Mouse (Mus musculus): ENCODE results near the gene Nipbl.
"Not testable (repeated sequence)": the region's sequence is repeated elsewhere in the genome, so short reads cannot be mapped to it uniquely, and the experiment has no call there.

Nipbl gene

DNA sequence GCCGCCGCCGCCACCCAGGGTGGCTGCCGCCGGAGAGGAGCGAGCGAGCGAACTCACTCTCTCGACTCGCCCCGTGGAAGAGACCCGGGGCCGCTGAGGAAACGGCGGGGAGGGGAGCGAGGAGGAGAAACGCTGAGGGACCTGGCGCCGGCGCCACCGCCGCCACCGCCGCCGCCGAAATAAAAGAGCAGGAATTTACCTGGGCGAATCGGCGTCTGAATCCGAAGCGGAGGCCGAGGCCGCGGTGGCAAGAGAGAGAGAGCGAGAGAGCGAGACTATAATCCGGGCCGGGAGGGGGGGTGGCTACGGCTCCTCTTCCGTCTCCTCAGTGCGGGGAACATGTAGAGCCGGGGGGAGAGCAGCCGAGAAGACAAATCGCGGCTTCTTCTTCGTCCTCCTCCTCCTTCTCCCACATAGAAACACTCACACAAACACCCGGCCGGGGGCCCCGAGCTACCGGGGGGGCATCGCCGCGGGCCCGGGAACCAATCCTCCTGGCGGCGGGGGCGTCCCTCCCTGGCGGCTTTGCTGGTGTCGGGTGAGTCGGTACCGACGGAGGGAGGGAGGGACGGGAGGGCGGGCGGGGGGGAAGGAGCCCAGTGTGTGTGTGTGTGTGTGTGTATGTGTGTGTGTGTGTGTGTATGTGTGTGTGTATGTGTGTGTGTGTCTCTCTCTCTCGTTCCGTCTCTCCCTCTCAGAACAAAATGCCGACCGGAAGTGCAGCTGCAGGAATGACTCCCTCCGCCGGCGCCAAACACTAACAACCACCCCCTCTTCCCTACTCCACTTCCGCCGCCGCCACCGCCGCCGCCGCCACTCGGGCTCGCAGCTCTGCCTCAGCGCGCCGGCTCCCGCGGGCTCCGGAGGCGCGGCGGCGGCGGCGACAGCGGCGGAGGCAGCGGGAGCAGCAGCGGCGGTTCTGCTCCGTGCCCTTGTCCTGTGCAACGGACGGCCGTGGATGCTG is at the start of gene Nipbl:
Nipbl (minus strand) TSS at position 538 of the 964 bp plus-strand sequence.
- DNase-seq: peak; percentile 92

DNA sequence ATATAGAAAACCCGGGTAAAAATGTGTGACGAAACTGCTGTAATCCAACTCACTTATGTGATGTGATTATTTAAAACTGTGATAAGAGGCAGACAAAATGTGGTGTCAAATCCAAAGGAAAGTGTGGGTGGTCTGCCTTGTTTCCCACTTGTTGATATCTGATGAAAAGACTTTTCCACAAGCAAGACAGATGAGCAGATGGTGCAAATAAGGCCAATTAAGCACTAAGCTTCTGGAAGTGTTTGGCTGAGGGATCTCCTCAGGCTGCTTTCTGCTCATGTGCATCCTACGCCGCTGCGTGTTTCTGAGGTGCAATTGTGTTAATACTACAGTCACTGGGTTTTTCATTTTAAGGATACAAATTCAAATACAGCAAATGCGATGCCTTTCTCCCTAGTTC is 41.0 kb upstream of the Nipbl start:
- DNase-seq: no peak

DNA sequence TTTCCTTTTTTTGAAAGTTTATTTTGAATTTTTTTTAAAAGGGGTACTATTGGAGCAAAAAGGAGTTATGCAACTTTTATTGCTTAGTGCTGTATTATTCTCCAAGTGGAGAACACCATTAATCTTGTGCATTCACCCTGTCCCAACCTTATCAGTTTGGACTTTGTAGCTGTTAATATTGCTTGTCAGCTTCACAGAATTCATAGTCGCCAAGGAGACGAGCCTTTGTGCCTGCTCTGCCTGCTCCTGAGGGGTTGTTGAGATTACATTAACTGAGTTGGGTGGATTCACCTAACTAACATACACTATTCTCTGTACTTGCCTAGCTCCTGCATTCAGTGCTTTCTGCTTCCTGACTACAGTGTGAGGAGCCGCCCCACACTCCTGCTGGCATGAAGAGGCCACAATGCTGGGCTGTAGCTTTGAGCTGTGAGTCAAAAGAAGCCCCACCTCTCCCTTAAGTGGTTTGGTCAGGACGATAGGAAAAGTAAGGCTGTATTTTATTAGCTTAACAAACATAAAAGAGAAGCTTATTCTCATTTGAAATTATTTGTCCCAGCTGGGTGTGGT is 24.8 kb upstream of the Nipbl start:
- no peak for DNase-seq

DNA sequence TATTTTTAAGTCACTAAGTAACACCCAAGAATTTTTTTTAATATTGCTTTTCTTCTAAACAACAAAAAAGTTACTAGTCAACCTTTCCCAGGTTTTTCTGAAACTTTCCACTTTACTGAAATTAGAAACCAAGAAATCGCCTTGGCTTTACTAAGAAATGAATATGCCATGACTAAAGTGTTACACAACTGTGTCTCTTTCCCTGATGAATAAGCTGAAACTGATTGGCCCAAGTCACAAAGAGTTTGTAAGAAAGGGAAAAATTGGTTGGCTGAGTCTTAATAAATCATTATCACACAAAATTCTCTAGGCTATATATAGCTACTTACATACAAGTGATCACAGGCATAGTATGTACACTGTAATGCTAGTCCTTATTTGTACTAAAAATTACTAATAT is 19.3 kb upstream of the Nipbl start:
- no peak for DNase-seq

DNA sequence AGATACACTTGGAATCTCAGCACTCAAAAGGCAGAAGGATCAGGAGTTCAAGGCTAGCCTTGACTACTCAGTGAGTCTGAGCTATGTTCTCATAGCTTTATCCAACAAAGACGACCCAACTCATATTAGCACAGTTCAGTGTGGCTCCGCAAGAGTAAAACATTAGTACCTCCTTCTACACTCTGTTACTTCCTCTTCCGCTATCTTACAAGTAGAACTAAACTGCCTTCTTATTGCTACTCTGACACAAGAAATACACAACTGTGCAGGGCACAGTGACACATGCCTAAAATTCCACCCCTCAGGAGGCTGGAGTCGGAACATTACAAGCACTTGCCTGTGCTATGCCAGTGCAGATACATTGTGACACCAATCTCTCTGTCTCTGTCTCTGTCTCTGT is 18.5 kb upstream of the Nipbl start:
- DNase-seq: no peak

DNA sequence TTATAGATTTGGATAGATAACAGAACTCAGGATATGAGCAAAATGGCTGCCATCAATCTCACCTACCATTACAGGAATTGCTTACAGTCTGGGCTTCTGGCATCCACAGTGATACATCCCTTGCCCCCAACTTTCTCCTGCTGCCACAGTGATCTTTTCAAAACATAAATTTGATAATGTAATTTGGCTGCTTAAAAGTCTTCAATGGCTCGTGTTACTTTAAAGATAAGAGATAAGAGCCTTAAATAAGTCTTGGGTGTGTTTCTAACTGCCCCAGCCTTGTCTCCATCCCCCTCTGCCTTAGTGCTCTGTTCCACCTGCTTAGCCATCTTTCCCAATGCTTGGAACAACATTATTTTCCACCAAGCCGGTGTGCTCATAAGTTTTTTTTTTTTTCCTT is 16.6 kb upstream of the Nipbl start:
- no peak for DNase-seq

DNA sequence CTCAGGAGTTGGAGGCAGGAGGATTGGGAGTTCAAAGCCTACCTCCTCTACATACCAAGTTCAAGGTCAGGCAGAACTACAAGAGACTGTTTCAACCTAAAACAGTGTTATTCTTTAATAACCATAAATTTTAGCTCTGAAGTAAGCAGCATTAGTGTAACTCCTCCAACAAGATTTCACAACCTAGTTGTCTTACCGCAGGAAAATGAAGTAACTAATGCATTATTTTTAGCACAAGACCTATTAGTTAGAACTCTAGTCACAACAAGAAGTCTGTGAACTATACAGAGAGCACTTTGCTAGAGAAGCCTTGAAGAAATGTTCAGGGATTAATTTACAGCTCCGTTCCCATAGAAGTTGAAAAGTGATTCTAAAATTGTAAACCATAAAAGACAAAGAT is 15.7 kb upstream of the Nipbl start:
- no peak for DNase-seq

DNA sequence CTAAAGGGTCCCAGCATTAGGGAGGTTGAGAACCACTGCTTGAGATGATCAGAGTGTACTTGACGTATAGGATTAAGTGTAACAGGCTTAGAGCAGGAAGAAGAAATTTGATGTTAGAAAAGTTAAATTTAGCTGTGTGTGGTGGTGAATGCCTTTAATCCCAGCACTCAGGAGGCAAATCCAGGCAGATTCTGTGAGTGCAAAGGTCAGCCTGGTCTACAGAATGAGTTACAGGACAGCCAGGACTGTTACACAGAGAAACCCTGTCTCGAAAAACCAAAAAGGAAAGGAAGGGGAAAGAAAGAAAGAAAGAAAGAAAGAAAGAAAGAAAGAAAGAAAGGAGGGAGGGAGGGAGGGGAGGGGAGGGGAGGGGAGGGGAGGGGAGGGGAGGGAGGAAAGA is 12.0 kb upstream of the Nipbl start:
- DNase-seq: not testable (repeated sequence)

DNA sequence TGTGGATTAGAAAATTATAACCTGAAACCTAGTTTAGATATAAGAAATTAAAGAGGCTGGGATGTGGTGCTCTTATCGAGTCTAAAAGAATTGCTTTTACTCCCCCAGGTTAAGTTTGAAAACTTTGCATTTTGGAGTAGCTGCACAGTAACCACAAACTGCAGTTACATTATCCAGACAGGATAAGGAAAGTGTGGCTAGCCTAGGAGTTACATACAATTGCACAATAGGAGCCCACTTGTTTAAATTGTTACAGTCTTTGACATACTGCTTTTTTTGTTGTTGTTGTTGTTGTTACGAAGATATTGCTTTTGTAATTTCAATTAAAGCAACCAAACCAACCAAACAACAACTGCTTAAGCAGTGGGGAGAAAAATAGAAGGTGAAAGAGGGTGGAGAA is 11.2 kb upstream of the Nipbl start:
- DNase-seq: no peak

DNA sequence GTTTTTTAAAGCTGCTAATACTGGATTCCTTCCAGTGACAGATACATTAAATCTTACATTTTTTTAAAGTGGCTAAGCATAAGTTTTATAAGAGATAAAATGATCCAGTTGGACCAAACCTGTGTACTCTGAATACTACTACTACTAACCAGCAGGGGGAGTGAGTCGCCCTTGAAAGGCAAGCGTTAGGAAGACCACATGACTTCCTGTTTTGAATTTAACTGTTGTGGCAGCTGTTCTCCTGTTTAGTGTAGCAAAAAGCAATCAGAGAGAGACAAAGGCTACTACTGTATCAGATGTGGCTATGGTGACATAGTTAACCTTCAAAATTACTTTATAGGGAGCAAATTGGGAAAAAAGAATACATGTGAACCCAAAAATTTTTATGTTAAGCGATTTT is 6.8 kb upstream of the Nipbl start:
- DNase-seq: peak; percentile 35

DNA sequence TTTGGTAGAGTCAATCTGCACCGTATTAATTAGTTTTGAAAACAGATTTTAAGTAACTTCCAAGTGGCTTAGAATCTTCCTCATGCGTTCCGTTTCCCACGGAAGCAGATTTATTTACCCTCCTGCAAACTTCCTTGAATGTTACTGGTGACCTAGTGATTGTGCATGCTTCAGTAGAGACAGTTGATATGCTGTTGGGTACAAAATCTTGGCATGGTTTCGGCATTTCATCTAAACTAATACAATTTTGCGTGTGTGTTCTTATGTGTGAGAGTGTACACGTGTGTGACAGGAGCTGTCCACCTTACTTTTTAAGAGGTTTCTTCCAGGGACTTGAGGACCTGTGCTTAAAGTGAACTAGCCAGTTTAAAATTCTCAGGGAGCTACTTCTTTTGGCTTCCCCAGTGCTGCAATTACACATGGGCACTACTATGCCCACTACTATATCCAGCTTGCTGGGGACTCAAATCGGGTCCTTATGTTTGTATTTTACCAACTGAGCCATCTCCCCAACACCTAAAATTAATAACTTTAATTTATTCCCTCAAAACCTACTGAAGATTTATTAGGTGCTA is 3.0 kb upstream of the Nipbl start:
- no peak for DNase-seq

DNA sequence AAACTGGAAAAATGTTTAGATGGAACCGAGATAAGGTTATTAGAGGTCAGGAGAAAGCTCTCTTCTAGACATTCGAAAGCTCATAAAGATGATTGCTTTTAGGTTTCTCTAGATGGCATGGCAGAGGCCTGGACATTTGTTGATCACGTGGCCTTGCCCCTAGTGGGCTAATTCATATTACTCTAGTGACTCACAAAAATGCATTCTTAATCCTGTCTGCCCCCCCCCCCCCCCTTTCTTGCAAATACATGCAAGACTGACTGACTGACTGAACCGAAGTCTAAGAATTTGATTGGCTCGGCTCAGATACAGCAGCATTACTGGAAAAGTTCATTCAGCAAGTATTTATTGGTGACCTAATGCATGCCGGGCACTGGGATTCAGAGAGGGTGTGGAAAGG is 2.2 kb upstream of the Nipbl start:
- peak; percentile 49 for DNase-seq

DNA sequence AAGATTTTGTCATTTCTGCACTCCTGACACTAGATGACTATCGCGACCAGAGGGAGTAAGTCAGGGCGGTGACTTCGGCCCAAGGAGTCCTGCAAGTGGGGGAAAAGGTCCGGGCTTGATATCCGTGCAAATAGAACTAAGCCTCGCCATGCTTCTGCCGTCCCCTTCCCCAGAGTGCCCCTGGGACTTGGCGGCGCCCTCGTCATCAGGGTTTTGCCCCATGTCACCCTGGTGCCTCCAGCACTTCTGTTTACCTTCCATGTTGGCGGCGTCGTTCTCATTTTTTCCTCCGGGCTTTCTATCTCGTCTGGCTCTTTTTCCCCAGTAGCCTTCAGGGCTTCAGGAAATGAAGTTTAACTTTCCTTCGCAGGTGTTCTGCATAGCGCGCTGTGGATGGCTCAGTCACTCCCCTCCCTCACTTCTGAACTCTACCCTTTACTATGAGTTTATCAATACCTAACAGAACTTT is 1.7 kb upstream of the Nipbl start:
- DNase-seq: peak; percentile 59

DNA sequence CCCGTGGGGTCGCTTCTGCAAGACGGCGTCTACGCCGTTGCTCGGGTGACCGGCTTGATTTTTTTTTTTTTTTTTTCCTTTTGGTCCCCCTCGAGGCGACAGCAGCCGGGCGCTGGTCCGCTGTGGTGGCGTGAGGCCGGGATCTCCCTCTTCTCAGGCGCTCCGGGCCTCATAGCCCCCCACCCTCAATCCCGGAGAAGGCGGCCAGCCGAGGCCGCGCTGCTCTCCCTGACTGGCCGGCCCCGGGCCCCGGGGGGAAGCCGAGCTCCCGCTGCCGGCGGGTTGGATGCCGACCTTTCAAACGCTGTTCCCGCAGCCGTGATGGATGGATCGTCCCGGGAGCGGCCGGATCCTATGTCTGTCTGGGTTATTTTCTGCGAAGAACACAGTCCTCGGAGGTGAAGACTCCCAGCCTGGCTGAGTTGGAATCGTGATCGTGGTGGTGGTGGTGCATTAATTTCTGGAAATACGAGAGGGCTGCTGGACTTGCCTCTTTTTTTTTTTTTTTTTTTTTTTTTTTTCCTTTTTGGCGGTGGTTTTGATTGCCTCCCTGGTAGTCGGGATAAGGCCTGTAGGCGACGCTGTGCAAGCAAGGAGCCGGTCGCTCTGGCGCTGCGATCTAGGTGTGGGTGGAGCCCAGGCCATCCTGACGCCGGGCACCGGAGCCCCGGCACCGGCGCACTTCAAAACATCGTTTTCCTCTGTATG is 781 bp upstream of the Nipbl start:
- peak; percentile 92 for DNase-seq

DNA sequence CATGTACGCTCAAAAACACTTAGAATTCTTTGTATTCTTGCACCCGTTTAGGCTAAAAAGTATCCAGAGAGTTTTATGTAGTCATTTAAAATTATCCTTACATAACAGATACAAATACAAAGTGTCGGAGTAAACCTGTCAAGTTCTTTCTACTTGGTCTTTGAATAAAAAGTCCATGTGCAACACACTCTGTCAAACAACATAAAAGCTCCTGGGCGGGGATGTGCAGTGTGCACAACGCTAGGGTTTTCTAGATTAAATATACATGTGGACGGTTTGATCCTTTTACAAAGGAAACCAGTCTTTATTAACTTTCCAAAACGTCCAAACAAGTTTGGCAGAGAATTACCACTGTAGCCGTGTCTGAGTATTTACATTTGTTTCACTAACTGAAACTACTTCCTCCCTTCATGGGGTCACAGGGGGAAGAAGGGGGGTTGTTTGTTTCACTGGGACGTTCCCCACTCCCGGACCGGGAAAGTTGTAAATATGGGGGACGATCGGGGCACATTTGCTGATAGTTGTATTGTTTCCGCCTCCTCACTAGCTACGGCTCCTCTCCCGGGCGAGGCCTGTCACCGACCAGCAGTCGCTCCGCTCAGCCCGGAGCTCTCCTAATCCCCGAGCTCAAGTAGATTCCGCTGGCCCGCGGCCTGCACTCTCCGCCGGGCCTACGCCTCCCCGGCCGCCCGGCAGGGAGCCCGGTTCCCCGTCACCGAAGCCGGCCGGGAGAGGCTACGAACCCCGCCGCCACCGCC is 916 bp downstream of the Nipbl start:
- DNase-seq: peak; percentile 79

DNA sequence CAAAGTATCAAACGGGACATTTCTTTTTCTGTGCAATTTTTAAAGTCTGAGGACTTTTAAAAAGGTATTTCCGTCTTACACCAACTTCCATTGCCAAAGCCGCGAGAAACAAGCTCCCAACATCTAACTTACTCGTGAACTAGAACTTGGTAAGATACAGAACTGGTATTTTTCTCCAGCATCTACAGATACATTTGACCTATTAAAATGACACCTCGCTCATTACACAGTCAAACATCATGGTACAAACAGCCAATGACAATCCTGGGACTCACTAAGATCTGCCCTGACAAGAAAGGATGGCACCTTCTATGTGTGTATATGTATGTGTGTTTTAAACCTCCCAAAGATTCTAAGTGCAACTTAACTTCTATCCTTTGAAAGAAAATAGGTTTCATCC is 1.5 kb downstream of the Nipbl start:
- DNase-seq: no peak

DNA sequence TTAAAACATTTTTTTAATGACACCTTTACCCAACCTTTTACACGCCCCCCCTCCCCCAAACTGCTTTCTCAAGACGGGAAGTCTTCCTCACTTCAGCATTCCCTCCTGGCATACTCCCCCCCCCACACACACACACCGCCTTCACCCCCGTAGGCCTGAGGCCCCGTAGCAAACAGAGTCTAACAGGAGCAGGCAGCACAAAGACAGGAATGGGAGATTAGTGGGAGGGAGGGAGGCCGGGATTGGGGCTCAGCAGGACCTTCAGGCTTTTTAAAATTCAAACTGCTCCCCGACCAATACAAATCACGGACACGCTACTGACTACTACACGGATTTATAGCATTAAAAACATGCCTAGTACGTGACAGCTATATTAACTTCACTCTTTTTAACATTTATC is 2.1 kb downstream of the Nipbl start:
- DNase-seq: peak; percentile 57

DNA sequence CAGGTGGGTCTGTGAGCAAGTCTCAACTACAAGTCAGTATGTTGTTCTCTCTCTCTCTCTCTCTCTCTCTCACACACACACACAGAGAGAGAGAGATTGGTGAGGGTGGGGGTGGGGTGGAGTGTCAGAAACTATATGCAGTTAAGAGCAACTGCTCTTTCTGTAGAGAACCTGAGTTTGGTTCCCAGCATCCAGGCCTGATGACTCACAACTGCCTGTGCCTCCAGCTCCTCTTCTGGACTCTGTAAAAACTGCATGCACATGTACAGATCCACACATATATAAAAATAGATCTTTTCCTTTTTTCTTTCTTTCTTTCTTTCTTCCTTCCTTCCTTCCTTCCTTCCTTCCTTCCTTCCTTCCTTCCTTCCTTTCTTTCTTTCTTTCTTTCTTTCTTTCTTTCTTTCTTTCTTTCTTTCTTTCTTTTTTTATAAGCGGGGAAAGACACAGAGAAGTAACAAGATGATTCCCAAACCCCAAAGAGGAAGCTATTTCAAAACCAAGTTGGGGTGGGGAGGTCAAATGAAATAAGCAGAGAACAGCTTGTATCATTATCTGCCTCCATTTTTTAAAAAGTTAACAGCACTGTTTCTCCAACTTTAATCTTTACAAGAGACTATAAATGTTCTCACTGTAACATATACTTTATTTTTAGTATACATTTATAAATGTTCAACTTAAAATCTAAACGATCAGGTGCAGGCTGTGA is 10.9 kb downstream of the Nipbl start:
- DNase-seq: peak; percentile 3

DNA sequence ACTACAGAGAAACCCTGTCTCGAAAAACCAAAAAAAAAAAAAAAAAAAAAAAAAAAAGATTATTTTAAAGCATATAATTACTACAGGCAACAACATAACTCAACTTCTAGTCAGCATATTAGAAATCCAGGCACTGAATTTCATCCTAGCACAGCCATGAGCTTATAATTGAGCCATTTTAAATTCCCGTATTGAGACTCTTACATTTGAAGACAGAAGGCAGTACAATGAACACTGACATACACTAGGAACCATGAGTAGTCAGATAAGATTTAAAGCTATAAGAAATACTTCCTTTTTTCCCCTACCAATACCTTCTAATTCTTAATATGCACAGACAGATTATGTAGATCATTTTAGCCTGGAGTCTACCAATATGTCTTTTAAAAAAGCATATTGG is 11.7 kb downstream of the Nipbl start:
- no peak for DNase-seq

DNA sequence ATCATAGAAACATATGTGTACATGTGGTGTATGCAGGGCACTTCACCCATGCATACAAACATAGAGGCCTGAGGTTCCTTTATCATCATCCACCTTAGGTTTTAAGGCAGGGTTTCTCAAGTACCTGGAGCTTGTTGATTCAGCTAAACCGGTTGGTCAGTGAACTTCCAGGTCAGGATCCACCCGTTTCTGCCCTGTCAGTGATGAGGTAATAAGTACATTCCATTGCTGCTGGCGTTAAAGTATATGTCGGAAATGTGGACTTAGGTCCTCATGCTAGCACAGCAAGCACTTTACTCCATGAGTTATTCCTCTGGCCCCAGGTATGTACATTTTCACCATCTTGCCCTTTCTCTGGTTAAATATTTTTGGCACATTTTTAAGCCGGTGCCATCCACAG is 14.8 kb downstream of the Nipbl start:
- DNase-seq: no peak

DNA sequence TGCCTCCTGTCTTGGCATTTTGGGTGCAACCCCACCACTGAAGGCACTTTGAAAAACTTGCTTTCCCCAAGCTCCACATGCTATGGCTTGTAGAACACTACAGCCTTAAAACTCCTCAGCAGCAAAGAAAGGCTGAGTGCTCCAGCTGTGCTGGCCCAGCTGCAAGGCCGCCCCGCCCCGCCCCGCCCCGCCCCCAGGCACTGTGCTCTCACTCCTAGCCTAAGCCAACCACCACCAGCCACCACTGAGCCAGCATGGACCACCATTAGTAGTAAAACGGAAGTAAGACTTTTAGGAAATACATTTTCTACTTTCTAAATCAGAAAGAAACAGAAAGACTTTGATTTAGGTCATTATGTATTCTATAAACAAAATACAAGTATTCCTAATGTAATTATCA is 23.4 kb downstream of the Nipbl start:
- peak; percentile 48 for DNase-seq
